Mouse (Mus musculus): ENCODE results near the gene Zfp428.

DNA sequence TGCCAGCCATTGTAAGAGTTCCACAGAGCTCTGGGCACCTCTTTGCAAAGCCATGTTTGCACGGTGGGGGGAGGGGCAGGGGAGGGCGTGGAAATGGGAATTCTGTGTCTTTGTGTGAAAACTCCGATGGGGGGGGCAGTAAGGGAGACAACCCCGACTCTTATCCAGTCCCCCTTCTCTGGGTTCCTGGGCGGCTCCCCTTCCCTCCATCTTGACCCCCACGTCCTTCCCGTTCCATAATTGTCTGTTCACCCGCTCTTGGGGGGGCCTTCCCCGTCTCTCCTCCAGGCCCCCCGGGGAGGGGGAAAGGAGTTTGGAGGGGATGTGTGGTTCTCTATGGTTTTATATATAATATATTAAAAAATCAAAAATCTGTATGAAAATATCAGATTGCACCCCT lies 2.8 kb upstream of the Zfp428 start:
- TF ChIP-seq CTCF (IDR thresholded peaks at IDR 0.05; ENCODE audit: low read depth) (no peak), EP300 (IDR thresholded peaks at IDR 0.05; ENCODE audit: low read depth) (no peak)
